Mouse (Mus musculus): ENCODE data around the gene Gpr85.

DNA sequence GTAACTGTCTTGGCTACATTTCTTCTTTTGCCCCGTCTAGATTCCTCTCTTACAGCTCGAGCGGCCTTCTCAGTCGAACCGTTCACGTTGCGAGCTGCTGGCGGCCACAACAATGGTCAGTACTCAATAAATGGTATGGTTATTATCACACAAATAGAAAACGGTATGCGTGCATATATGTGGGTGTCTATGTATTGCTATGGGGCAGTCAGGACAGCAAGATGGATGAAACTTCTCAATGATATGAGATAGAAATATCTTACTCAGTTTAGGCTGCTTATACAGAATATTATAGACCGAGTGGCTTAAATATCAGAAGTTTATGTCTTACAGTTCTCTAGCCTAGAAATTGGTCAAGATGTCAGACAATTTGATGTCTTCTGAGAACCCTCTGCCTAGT is 14.5 kb upstream of the Gpr85 start:
- TF ChIP-seq POLR2A (IDR thresholded peaks at IDR 0.05; ENCODE audit: insufficient read depth, low read depth, low read length) = no peak
- TF ChIP-seq CTCF (IDR thresholded peaks at IDR 0.05) = no peak
- TF ChIP-seq EP300 (IDR thresholded peaks at IDR 0.05; ENCODE audit: insufficient read depth, low read depth, low read length) = no peak

All from heart, adult 2 months (tissue).